Mouse (Mus musculus): ENCODE results near the gene S1pr4.

- TF ChIP-seq CTCF (IDR thresholded peaks at IDR 0.05; ENCODE audit: low read depth) (no peak), EP300 (optimal IDR thresholded peaks at IDR 0.05) (no peak)
Observed at GRCm38 (mm10) chr10:81481605-81482532, 18.1 kb downstream of the S1pr4 start.
